Mouse (Mus musculus): Measurements from ENCODE around the gene Gm17571.

Gm17571 gene

DNA sequence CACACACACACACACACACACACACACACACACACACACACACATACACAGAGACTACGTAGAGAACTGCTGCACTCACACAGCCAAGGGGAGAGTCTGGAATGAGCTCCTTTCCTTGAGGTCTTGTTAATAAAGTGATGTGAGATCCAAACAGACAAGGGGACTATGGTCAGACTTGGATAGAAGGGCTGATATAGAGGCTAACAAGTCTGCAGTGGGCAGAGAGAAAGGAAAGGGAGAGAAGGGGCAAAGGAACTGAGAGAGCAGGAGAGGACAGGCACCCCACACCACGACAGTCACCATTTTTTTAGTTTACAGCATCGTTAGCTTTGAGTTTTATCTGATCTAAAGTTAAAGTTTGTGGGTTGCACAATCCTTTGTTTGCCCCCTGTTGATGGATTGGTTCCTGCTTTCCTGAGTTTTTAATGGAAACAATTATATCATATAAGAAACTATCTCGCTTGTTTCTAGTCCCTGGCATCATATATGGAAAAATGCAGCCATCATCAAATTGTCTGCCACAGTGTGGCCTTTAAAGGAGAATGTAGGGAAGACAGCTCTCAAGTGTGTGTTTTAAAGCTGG lies at the start of gene Gm17571:
Gene Gm17571, minus strand, starts transcription at position 51 of the 583 bp plus-strand sequence.
- no peak for DNase-seq (ENCODE audit: low spot score)

DNA sequence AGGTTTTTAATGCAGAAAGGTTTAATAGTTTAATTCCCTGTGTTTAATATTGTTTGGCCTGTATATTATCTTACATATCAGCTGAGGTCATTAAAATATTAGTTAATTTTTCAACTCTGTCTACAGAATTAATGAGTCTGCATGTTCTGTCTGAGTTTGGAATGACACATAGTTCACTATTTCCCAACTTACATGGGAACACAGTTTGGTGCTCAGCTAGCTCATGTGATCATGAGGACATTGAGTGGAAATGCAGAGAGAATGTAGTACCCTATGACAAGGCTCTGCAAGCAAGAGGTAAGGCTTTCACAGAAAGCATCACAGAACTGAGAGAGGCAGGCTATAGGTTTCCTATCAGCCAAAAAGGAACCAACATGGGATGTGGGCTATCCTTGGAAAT lies 49.0 kb upstream of the Gm17571 start:
- DNase-seq (ENCODE audit: low spot score) = no peak

DNA sequence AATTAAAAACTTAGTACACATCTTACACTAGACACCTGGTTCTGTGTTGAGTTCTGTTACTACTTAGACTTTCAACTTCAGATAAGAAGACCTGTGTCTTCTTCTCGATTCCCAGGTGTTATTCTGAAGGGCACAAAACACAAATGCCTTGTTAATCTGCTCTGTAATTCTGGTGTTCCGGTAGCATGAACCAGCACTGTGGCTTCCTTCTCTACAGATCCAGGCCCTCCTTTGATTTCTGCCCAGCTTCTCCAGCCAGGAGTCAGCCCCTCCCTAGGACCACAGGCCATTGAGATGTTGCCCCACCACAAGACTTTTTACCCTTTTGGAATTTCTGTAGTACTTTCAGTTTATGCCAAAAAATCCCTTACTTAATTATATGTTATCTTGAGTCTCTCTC lies 47.2 kb upstream of the Gm17571 start:
- no peak for DNase-seq (ENCODE audit: low spot score)

DNA sequence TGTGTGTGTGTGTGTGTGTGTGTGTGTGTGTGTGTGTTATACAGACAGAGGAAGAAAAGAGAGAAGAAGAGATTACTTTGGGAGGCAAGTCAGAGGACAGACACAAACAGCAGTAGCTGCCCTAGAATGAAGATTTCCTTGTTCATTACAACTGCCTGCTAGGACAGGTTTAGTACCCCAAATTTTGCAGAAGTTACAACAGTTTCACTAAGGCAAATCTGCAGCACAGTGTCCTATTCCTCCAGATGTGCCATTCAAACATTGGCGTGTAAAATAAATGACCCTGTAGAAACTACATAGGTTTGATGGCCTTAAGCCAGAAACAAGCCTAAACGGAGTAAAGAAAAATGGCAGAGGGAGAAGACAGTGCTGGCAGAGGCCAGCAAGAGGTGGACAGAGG lies 46.3 kb upstream of the Gm17571 start:
- no peak for DNase-seq (ENCODE audit: low spot score)

DNA sequence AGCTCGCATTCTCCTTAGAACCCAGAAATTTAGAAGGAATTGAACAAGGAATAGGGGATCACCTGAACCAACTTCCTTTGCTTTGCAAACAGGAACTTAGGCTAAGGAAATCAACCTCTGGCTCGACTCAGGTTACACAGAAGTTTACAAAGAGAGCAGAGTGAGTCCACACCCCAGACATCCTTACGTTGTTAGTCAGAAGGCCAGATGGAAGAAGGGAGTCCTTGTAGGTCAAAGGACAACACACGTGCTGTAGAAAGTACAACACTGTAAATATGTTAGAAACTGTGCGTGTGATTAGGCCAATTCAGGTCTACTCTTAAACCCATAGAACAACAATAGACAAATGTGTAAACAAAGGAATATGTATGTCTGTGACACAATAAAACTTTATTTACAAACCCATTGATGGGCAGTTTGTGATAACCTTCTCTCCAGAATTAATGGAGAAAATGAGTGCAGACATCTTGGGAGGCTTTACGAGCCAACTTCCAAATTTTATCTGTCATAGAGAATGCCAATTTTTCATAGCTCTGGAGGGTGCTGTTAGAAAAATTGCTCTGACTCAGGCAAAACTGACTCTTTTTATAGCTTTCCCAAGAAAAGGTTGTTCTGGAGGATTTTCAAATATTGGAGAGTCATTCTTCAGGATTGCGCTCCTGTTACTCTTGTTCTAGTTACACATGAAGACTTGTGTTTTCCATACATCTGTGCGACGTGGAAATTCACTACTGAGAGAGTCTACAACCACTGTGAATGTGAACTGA lies 45.5 kb upstream of the Gm17571 start:
- no peak for DNase-seq (ENCODE audit: low spot score)

DNA sequence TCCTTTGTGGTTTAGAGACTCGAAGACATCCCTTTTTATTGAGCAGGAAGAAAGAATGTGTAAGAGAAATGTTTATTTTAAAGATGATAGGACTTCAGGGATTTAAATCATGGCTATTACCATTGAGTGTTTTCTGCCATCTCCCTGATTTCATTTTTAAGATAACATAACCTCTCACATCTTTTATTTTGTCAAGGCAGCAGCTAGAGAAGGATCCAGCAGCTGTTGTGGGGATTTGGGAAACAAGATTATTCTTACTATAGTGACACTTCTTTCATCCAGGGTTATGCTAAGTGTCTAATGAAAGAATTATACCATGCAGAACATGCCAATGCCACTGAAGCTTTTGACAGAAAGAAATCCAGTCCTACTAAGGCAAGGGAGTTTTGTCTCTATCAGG lies 44.6 kb upstream of the Gm17571 start:
- DNase-seq (ENCODE audit: low spot score) = no peak

DNA sequence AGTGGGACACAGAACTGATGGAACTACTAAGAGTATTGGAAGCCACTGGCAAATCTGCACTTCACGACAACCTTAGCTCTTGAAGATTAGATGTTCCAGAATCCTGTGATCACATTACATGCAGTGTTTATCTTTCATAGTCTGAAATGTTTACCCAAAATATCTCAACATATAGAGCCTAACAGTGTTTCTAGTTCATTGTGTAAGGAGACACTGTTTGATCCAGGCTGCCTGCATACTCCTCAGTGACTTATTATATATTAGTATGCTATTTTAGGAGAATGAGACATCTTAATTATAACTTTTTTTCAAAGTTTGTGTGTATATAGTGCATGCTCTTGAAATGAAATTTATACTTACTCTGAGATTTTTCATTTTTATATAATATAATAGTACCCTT lies 39.4 kb upstream of the Gm17571 start:
- DNase-seq (ENCODE audit: low spot score) = no peak

DNA sequence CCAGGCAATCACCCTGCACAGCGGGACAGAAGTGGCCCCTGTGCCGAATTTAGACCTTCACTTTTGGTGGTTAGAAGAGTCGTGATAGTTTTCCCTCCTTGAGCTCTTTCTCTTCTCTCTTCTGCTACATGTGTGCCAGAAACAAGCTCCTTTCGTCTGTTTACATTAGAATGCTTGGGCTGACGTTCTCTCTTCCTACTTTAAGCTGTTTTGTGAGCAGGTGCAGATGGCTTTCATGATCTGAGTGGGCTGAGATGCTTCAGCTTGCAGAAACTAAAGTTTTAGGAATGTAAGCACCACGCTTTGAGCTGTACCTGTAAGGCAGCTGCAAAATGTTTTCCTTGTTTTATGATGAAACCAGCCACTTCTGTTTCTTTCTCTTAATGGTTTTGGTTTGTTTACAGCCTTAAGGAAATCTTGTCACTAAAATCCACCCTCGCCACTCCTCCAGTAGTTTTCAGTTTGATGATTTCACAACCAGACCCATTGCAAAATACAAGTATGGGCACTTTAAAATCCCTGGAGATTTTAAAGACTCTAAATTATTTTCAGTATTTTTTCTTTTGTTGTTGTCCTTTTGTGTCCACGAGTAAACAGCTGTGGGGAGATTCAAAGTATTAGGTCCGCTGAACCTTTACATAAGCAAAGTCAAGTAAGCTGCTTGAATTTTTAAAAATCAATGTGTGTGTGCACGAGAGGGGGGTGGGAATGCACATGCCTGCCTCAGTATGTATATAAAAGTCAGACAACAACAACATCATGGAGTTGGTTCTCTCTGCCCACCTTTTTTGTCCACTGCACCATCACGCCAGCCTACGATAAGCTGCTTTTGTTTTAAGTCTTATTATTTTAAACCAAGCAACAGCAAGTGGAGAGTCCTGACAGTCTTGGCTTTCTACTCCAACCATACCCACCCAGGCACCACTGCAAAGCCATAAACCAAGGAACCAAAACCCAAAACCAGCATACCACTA lies 38.0 kb upstream of the Gm17571 start:
- no peak for DNase-seq (ENCODE audit: low spot score)

DNA sequence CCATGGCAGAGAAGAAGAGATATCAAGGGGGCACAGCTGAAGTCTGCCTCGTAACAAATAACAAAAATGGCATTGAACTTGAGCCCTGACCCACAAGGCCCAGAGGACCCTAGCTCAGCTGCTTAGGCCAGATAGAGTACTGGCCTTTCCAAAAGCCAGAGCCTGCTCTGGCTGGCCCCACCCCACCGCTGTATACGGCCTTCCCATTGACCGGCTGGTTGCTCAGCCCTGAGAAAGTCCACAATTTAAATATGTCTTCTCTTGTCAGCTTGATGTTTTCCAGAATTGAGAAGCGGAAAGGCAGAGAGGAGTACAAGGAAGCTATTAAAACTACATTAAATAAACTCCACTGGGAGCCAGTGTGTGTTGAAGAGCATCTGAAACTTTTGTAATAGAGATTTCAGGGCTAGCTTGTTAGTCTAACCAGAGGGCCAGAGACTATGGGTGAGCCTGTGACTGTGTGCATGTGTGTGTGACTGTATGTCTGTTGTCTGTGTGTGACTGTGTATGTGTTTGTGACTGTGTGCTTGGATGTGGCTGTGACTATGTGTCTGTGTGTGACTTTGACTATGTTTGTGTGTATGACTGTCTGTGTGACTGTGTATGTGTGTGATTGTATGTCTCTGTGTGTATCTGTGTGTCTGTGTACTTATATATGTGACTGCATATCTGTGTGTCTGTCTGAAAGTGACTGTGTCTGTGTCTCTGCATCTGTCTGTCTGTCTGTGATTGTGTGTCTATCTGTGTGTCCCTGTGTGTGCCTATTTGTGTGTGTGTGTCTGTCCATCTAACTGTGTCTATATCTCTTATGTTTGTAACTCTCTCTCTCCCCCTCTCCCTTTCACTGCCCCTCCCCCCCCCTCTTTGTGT lies 36.9 kb upstream of the Gm17571 start:
- peak; percentile 15 for DNase-seq (ENCODE audit: low spot score)

DNA sequence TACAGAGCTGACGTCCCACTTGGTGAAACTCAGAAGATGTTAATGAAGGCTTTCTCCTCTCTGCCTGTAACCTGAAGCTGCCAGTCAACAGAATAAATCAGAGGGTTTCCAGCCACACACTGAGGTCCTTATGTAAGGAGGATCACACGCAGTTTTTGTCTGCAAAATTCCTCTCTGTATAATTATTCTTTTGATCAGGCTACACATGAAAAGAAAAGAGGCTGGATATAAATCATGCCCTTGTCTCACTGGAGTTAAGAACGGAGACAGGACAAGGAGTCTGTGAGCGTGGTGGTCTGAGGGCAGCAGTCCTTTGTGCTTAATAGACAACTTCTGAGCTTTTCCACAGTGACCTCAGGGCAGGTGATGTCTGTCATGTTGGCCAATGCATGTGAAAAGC lies 32.7 kb upstream of the Gm17571 start:
- peak; percentile 58 for DNase-seq (ENCODE audit: low spot score)

DNA sequence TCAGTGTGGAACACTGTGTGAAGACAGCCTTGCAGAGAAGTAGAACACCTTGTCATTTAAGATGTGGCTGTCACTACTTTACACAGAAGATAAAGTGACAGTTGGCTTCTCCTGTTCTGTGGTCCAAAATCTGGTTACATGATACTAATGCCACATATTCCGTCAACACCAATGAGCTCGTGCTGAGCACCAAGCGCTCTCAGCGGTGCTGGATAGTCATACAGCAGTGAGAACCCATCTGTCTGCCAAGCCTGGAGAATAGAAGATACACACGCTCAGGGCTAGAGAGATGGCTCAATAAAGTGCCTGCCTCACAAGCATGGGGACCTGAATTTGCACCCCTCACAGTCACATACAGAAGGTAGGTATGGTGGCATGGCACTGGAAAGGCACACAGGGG lies 28.4 kb upstream of the Gm17571 start:
- DNase-seq (ENCODE audit: low spot score) = no peak

DNA sequence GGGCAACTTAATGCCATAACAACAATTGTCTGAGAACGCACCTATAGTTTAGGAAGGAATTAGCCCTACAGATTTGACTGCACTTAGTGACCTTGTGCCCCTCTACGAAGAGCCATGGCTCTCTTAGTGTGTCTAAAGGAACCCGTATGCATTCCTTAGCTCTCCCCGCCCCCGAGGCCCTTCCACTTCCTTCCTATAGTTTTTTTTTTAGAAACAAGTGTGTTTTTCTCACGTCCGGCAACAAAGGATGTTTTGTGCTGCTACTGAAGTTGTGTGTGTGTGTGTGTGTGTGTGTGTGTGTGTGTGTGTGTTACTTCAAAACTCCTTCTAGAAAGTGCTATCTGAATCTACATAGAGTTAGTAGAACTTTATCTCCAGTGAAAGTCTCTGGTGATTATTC lies 23.5 kb upstream of the Gm17571 start:
- DNase-seq (ENCODE audit: low spot score) = peak; percentile 36

DNA sequence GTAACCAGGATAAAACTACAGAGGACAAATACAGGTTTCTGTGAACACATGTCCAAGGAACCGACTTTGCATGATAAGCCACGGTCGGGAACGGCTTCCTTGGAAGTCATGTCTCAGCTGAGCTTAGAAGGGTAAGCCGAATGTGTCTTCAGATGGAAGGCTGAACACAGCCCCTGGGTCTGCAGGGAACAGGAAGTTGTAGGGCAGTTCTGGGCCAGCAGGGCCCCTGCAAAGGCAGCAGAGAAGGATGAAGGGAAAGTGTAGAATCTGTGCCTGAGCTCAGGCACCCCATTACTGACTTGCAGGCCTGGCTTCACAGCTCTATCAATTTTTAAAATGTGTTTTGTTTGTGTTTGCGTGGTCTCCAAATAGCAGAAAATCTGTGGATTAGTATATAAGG lies 22.2 kb upstream of the Gm17571 start:
- no peak for DNase-seq (ENCODE audit: low spot score)

DNA sequence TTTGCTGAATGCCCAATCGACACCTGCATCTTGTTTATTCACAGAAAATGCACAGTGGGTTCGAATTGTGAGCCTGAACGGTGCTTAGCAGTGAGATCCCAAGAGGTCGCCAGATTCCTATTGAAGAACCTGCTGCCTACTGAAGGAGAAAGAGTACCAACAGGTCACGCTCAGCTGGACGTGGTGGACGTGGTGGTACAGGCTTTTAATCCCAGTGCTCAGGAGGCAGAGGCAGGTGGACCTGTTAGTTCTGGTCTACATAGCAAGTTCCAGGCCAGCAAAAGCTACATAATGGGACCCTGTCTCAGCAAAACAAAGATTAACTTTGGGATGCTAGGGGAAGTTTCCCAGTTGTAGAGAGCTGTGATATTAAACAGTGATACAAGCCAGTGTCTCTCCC lies 21.2 kb upstream of the Gm17571 start:
- DNase-seq (ENCODE audit: low spot score) = no peak

DNA sequence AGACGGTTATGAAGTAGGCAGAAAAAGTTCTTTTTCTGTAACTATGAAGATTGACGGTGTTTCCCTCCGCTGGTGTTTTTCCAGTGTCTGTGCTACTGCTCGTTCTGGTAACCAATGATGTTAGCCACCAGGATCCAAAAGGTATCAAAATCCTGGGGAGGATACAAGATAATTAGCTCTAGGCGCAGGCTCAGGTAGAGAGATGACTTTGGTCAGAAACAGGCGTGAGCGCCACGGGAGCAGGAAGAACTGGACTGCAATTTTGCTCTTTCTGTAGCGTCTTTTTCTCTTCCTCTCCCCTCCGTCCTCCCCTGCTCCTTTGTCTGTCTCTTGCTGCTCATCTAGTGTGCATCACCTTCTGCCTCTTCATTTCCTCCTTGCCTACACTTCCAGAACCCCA lies 20.3 kb upstream of the Gm17571 start:
- no peak for DNase-seq (ENCODE audit: low spot score)

DNA sequence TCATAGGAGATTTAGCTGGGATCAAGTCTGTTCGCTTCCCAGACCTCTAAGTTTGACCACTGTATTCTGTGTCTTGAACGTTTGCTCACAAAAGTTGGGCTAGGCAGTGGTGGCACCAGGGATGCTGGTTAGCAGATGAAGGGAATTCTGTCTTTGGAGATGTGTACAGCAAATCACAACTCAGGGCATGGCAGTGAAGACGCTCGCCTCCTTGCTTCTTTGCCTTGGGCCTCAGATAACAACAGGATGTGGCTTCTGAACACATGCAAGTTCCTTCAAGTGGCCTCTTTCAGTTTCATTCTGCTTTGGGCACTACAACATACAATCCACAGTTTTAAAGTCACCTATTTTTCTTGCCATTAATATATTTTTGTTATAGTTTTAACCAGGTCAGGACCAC lies 19.8 kb upstream of the Gm17571 start:
- no peak for DNase-seq (ENCODE audit: low spot score)

DNA sequence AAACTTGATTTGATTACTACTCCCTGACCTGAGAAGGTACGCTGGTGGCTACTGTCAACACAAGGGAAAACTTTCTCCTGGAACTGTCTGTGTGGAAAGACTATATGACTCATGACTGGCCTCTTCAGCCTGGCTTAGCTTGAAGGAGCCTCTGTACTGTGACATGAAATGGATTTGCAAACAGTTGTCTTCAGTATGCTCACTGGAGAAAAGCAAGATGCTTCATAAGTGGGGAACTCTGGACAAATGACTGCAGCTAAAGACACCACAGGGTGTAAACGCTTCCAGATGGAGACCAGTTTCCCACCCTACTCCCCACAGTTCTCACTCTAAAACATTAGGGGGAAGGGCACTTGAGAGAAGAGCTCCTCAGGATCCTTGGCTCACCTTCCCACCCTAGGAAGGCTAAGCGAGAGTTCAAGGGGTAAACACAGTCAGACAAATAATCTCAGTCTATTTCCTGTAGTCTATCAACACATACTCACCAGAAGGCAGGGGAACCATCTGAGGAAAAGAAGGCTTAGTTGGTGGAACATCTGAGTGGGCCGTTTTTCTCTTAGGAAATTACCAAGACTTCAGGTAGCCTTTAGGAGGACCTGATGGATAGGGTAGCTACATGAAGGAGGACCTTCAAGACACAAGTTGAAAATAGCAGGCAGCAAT lies 18.9 kb upstream of the Gm17571 start:
- no peak for DNase-seq (ENCODE audit: low spot score)

DNA sequence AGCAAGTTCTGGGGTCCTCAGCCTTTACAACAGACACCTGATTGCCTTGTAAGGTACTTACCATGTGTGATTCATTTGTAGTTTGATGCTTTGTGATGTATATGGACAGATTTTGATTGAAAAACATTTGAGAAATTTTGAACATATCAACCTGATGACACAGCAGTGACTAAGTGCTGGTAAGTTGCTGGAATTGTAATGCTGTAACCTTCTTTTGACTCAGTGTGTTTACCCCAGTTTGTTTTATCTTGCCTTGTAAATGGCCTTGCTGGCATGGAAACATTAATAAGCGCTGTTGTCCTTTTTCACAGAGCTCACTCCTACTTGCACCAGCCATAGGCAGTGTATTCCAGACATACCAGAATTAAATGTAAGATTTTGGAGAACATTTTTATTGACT lies 14.4 kb upstream of the Gm17571 start:
- no peak for DNase-seq (ENCODE audit: low spot score)

DNA sequence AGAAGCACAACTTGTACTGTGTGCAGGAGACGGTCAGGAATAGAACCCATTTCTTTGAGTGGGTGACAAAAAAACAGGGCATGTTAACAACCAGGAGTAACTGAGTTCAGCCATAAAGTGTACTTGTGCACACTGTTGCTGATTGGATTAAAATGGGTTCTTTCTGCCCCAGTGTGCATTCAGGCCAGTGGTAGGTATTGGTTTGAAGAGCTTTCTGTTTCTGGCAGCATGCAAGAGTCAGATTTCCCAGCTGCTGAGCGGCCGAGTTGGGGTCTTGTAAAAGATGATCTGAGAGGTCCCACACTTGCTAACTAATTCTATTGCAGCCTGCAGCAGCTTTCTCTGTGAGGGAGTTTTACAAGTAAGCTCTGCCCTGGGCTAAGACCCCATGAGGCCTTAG lies 13.5 kb upstream of the Gm17571 start:
- no peak for DNase-seq (ENCODE audit: low spot score)

DNA sequence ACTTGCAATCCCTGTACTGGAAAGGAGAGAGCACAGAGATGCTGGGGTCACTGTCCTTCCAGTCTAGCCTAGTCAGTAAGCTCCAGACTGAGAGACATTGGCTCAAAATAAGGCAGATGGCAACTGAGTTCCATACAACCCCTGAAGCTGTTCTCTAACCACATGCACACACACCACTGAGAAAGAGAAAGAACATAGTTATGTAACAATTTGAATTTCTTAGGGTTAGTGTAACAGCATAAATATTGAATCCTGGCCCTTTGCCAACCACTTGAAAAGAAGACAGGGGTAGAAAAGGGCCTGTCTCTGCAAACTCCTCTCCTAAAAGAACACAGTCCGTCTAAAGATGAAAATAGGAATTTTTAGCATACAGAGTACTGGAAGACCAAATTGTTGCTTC lies 12.8 kb upstream of the Gm17571 start:
- no peak for DNase-seq (ENCODE audit: low spot score)

DNA sequence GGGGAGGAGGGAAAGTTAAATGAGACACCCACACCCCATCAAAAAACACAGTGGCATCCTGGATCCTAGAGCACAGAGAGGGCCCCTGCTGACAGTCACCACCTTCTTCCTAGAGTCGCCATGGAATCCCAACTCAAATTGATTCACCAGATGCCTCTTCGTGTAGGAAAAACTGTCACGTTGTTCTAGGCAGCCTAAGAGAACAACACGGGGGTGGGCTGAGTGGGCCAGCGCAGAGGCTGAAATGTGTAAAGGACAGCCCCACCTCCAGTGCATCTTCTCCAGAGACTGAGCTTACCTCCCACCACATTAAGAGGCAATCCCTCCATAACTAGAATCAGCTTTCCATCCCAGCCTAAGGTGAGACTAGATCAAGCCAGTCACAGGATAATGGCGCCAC lies 11.2 kb upstream of the Gm17571 start:
- no peak for DNase-seq (ENCODE audit: low spot score)
